Mouse (Mus musculus): ENCODE data around the gene Disp1. TPM values are rescaled to one million over a fixed set of nuclear protein-coding genes. Genes with fewer than 3 reads are reported as not detected.

The Disp1 gene
- polyA plus RNA-seq, 1 experiment: 5.2 TPM

GRCm38 (mm10) chr1:183155600-183155999, 65.7 kb downstream of the Disp1 start:
- H3K27me3 ChIP-seq (ENCODE audit: control insufficient read depth, insufficient read depth, low read length): no peaks in the 10 kb centered on the region
- no peak for TF ChIP-seq POLR2A (IDR thresholded peaks at IDR 0.05; ENCODE audit: borderline replicate concordance, insufficient read depth, low read length)
- TF ChIP-seq CTCF (IDR thresholded peaks at IDR 0.05; ENCODE audit: borderline replicate concordance, insufficient read depth, low read depth, low read length): no peak
- H3K4me1 ChIP-seq (ENCODE audit: control insufficient read depth, insufficient read depth, low read length): no peaks in the 10 kb centered on the region
- WGBS: 82% methylated on average over 5 of the region's 5 CpGs
- DNase-seq: no peak
- H3K27ac ChIP-seq (ENCODE audit: insufficient read depth, low read length): no peak overlapping the region
- H3K4me3 ChIP-seq (replicated peaks; ENCODE audit: insufficient read depth, low read depth, low read length): no peak overlapping the region

- no peaks in the 10 kb centered on the region for H3K4me1 ChIP-seq (ENCODE audit: control insufficient read depth, insufficient read depth, low read length)
- no peaks in the 10 kb centered on the region for H3K27me3 ChIP-seq (ENCODE audit: control insufficient read depth, insufficient read depth, low read length)
- H3K4me3 ChIP-seq (replicated peaks; ENCODE audit: insufficient read depth, low read depth, low read length): no peak overlapping the region
- no peak overlapping the region for H3K27ac ChIP-seq (ENCODE audit: insufficient read depth, low read length)
- TF ChIP-seq CTCF (IDR thresholded peaks at IDR 0.05; ENCODE audit: borderline replicate concordance, insufficient read depth, low read depth, low read length) (no peak), POLR2A (IDR thresholded peaks at IDR 0.05; ENCODE audit: borderline replicate concordance, insufficient read depth, low read length) (no peak)
- 44% methylated on average over 7 of the region's 7 CpGs for WGBS
- DNase-seq: no peak
Observed at GRCm38 (mm10) chr1:183154296-183155204, 66.8 kb downstream of the Disp1 start.

GRCm38 (mm10) chr1:183153354-183153753, 68.0 kb downstream of the Disp1 start:
- TF ChIP-seq POLR2A (IDR thresholded peaks at IDR 0.05; ENCODE audit: borderline replicate concordance, insufficient read depth, low read length) (no peak), CTCF (IDR thresholded peaks at IDR 0.05; ENCODE audit: borderline replicate concordance, insufficient read depth, low read depth, low read length) (no peak)
- H3K4me1 ChIP-seq (ENCODE audit: control insufficient read depth, insufficient read depth, low read length): no peaks in the 10 kb centered on the region
- H3K4me3 ChIP-seq (replicated peaks; ENCODE audit: insufficient read depth, low read depth, low read length): no peak overlapping the region
- 99% methylated on average over 4 of the region's 4 CpGs for WGBS
- no peaks in the 10 kb centered on the region for H3K27me3 ChIP-seq (ENCODE audit: control insufficient read depth, insufficient read depth, low read length)
- DNase-seq: no peak
- no peak overlapping the region for H3K27ac ChIP-seq (ENCODE audit: insufficient read depth, low read length)

GRCm38 (mm10) chr1:183151510-183152319, 69.6 kb downstream of the Disp1 start:
- DNase-seq: no peak
- H3K4me1 ChIP-seq (ENCODE audit: control insufficient read depth, insufficient read depth, low read length): no peaks in the 10 kb centered on the region
- no peak overlapping the region for H3K4me3 ChIP-seq (replicated peaks; ENCODE audit: insufficient read depth, low read depth, low read length)
- 90% methylated on average over 12 of the region's 12 CpGs for WGBS
- no peak overlapping the region for H3K27ac ChIP-seq (ENCODE audit: insufficient read depth, low read length)
- no peaks in the 10 kb centered on the region for H3K27me3 ChIP-seq (ENCODE audit: control insufficient read depth, insufficient read depth, low read length)
- TF ChIP-seq POLR2A (IDR thresholded peaks at IDR 0.05; ENCODE audit: borderline replicate concordance, insufficient read depth, low read length) (no peak), CTCF (IDR thresholded peaks at IDR 0.05; ENCODE audit: borderline replicate concordance, insufficient read depth, low read depth, low read length) (no peak)

GRCm38 (mm10) chr1:183150379-183150840, 70.9 kb downstream of the Disp1 start:
- H3K27ac ChIP-seq (ENCODE audit: insufficient read depth, low read length): no peak overlapping the region
- H3K27me3 ChIP-seq (ENCODE audit: control insufficient read depth, insufficient read depth, low read length): no peaks in the 10 kb centered on the region
- DNase-seq: no peak
- H3K4me1 ChIP-seq (ENCODE audit: control insufficient read depth, insufficient read depth, low read length): no peaks in the 10 kb centered on the region
- TF ChIP-seq POLR2A (IDR thresholded peaks at IDR 0.05; ENCODE audit: borderline replicate concordance, insufficient read depth, low read length) (no peak), CTCF (IDR thresholded peaks at IDR 0.05; ENCODE audit: borderline replicate concordance, insufficient read depth, low read depth, low read length) (no peak)
- 45% methylated on average over 12 of the region's 12 CpGs for WGBS
- H3K4me3 ChIP-seq (replicated peaks; ENCODE audit: insufficient read depth, low read depth, low read length): no peak overlapping the region

GRCm38 (mm10) chr1:183149571-183150105, 71.7 kb downstream of the Disp1 start:
- no peak for DNase-seq

GRCm38 (mm10) chr1:183147438-183147841, 73.9 kb downstream of the Disp1 start:
- H3K27me3 ChIP-seq (ENCODE audit: control insufficient read depth, insufficient read depth, low read length): no peaks in the 10 kb centered on the region
- DNase-seq: peak in 1 of 2 experiments; percentile 13
- TF ChIP-seq CTCF (IDR thresholded peaks at IDR 0.05; ENCODE audit: borderline replicate concordance, insufficient read depth, low read depth, low read length) (no peak), POLR2A (IDR thresholded peaks at IDR 0.05; ENCODE audit: borderline replicate concordance, insufficient read depth, low read length) (no peak)
- H3K27ac ChIP-seq (ENCODE audit: insufficient read depth, low read length): no peak overlapping the region
- no peak overlapping the region for H3K4me3 ChIP-seq (replicated peaks; ENCODE audit: insufficient read depth, low read depth, low read length)
- 54% methylated on average over 5 of the region's 5 CpGs for whole genome bisulfite sequencing
- H3K4me1 ChIP-seq (ENCODE audit: control insufficient read depth, insufficient read depth, low read length): no peaks in the 10 kb centered on the region

More at GRCm38 (mm10) chr1:183149571-183150105, 71.7 kb downstream of the Disp1 start:
- Histone ChIP-seq H3K27ac (ENCODE audit: insufficient read depth, low read length) (no peak overlapping the region), H3K4me3 (replicated peaks; ENCODE audit: insufficient read depth, low read depth, low read length) (no peak overlapping the region), H3K27me3 (ENCODE audit: control insufficient read depth, insufficient read depth, low read length) (no peaks in the 10 kb centered on the region), H3K4me1 (ENCODE audit: control insufficient read depth, insufficient read depth, low read length) (no peaks in the 10 kb centered on the region)
- WGBS: 75% methylated on average over 5 of the region's 5 CpGs
- no peak for TF ChIP-seq POLR2A (IDR thresholded peaks at IDR 0.05; ENCODE audit: borderline replicate concordance, insufficient read depth, low read length)
- TF ChIP-seq CTCF (IDR thresholded peaks at IDR 0.05; ENCODE audit: borderline replicate concordance, insufficient read depth, low read depth, low read length): no peak
